ENCODE assay signal across 8 mouse cellular contexts in the genomic region with DNA sequence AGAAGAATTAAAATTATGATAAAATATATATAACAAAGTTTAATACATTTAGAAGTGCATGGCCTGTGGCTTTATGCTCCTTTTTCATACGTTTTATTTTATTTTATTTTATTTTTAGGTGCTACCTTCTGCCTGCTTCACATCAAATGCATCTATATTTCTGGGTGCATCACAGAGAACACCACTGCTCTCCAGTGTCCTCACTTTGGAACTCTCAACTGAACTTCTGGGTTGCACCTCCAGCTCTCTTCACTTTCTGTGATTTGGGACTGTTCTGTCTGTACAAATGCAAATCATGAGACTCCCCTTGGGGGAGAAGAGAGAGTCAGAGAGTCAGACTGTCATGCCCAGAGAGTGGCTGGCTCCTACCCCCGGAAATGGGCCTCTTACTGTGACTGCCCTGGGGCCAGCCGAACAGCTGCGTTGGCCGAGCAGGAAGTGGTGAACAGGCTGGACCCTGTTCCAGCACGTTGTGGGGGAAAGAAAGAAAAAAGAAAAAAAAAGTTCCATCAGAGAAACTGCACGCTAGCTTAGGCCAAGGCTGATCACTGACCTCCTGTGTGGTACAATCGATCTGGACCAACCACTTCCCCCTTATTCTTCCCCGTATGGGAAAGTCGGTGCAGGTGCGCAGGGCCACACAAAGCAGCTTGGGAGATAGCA.
DNase-seq lines count a peak whose midpoint lies in the region; ATAC-seq and TF ChIP-seq lines count a peak whose summit lies in the region.

No protein-coding gene starts in this region.

- peaks cover 9% of the 10 kb centered on the region for H3K4me1 ChIP-seq in kidney, postnatal 0 days (replicated peaks; ENCODE audit: insufficient read depth, low read length)

- no peaks in the 10 kb centered on the region for H3K9me3 ChIP-seq in kidney, postnatal 0 days (replicated peaks; ENCODE audit: low read length)

- H3K9ac ChIP-seq in kidney, postnatal 0 days (ENCODE audit: low read depth, low read length) = no peak overlapping the region

- DNase-seq in adrenal gland, postnatal 14 days = peak; percentile 37
- no peak for DNase-seq in adrenal gland, postnatal 36 days
- peak; percentile 61 to 62 for DNase-seq in right cerebral cortex, postnatal 10 days (ENCODE audit: low spot score in 2 of 2)
- no peak for DNase-seq in right cerebral cortex, postnatal 25 days
- no peak for DNase-seq in kidney, postnatal 0 days (ENCODE audit: low spot score)
- DNase-seq in frontal cortex, postnatal 25 days (ENCODE audit: low spot score in 2 of 2) = no peak
- no peak for DNase-seq in testis, postnatal 10 days (ENCODE audit: low spot score)

- TF ChIP-seq CTCF in kidney, postnatal 0 days (IDR thresholded peaks at IDR 0.05; ENCODE audit: low read depth) = no peak

- H3K36me3 ChIP-seq in kidney, postnatal 0 days (ENCODE audit: insufficient read depth, low read length) = no peaks in the 10 kb centered on the region
- H3K36me3 ChIP-seq in myocyte (ENCODE audit: control insufficient read depth, insufficient read depth) = no peaks in the 10 kb centered on the region

- H3K27ac ChIP-seq in kidney, postnatal 0 days = peak overlapping the region; percentile 43

- no peak overlapping the region for H3ac ChIP-seq in myocyte (ENCODE audit: control insufficient read depth, insufficient read length)

- ATAC-seq in kidney, postnatal 0 days (replicated peaks; ENCODE audit: low FRiP score, low read depth) = peak; percentile 64

- TF ChIP-seq POLR2A in myocyte (IDR thresholded peaks at IDR 0.05; ENCODE audit: insufficient read length, low read depth) = no peak

- H3K27me3 ChIP-seq in kidney, postnatal 0 days (ENCODE audit: insufficient read depth, low read length) = no peaks in the 10 kb centered on the region
- H3K27me3 ChIP-seq in myocyte (ENCODE audit: control insufficient read depth, insufficient read depth, insufficient read length) = no peaks in the 10 kb centered on the region

- H3K4me2 ChIP-seq in kidney, postnatal 0 days (ENCODE audit: low read length) = no peak overlapping the region
- peak overlapping the region; percentile 33 for H3K4me2 ChIP-seq in myocyte (ENCODE audit: low read depth)

- 37% methylated on average over 11 of the region's 11 CpGs for WGBS in kidney, postnatal 0 days

- no peak overlapping the region for H3K4me3 ChIP-seq in kidney, postnatal 0 days (replicated peaks; ENCODE audit: low read depth, low read length)
- no peak overlapping the region for H3K4me3 ChIP-seq in myocyte

- H3K79me2 ChIP-seq in myocyte (ENCODE audit: control insufficient read depth, insufficient read depth) = no peaks in the 10 kb centered on the region

TF ChIP-seq in myocyte, 11 proteins besides CTCF, POLR2A, EP300 and RAD21:
- no peak for TF ChIP-seq USF1 (IDR thresholded peaks at IDR 0.05; ENCODE audit: low read depth)
- no peak for TF ChIP-seq MAX (IDR thresholded peaks at IDR 0.05; ENCODE audit: low read depth)
- TF ChIP-seq CEBPB (IDR thresholded peaks at IDR 0.05; ENCODE audit: insufficient read depth, poor library complexity, severe bottlenecking) = no peak
- peak in 2 of 3 experiments; percentile 69 to 80 for TF ChIP-seq MYOG (IDR thresholded peaks at IDR 0.05; ENCODE audit: control insufficient read depth in 1 of 3, insufficient read depth in 1 of 3, insufficient read length in 2 of 3, low read depth in 2 of 3)
- TF ChIP-seq POLR2AphosphoS2 (IDR thresholded peaks at IDR 0.05; ENCODE audit: insufficient read length, low read depth) = no peak
- TF ChIP-seq TCF3 (IDR thresholded peaks at IDR 0.05; ENCODE audit: insufficient read length, low read depth) = peak; percentile 10
- TF ChIP-seq E2F4 (IDR thresholded peaks at IDR 0.05; ENCODE audit: insufficient read depth) = no peak
- no peak for TF ChIP-seq SRF (IDR thresholded peaks at IDR 0.05; ENCODE audit: control insufficient read depth, insufficient read length, low read depth)
- peak in 2 of 3 experiments; percentile 76 to 80 for TF ChIP-seq MYOD1 (IDR thresholded peaks at IDR 0.05; ENCODE audit: control insufficient read depth in 1 of 3, insufficient read length in 2 of 3, low read depth in 2 of 3)
- no peak for TF ChIP-seq REST (IDR thresholded peaks at IDR 0.05; ENCODE audit: insufficient read depth, insufficient read length)
- TF ChIP-seq TCF12 (IDR thresholded peaks at IDR 0.05; ENCODE audit: insufficient read depth, poor library complexity, severe bottlenecking) = no peak
TF ChIP-seq in myocyte: peak in this region for 3.

Comparison
In these comparisons a context has a peak if more than half of its experiments do, and no peak if none do; other contexts are left out.
1. DNase-seq: peak in adrenal gland, postnatal 14 days (single experiment) and right cerebral cortex, postnatal 10 days (2 of 2); none in adrenal gland, postnatal 36 days (0 of 2), right cerebral cortex, postnatal 25 days (single experiment), kidney, postnatal 0 days (single experiment), frontal cortex, postnatal 25 days (0 of 2) and testis, postnatal 10 days (single experiment).